Mouse (Mus musculus): ENCODE data around the gene Hadh. TPM values are rescaled to one million over a fixed set of nuclear protein-coding genes. Genes with fewer than 3 reads are reported as not detected.

Gene Hadh
- polyA plus RNA-seq, 2 experiments from 2014 or later, result 74.7 to 79.3 TPM

DNA sequence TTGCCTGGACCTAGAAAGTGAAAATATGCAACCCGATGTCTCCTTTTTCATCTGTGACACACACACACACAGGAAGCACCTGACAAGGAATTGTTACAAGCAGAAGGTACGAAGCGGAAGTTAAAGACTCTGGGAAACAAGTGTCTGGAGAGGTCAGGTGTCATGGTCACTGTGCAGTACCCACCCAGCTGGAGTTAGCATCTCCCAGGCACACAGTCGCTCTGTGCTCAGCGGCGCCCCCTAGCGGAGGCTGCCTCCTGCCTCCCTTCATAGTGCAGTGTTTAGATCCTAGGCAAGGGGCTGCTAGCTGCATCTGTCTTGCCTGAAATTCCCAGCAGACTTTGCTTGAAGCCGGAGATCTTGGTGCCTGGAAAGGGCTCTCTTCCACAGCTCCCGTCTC, 57.1 kb downstream of the Hadh start:
- ATAC-seq, result peak; percentile 52

GRCm38 (mm10) chr3:131214060-131214658, 57.7 kb downstream of the Hadh start:
- ATAC-seq, result no peak

GRCm38 (mm10) chr3:131212200-131212599, 59.7 kb downstream of the Hadh start:
- ATAC-seq, result no peak

- peak; percentile 96 for ATAC-seq
Observed at GRCm38 (mm10) chr3:131208265-131208891, 63.5 kb downstream of the Hadh start.

- peak; percentile 5 for ATAC-seq
Observed at GRCm38 (mm10) chr3:131207846-131208245, 64.1 kb downstream of the Hadh start.

- no peak for ATAC-seq
Observed at GRCm38 (mm10) chr3:131202311-131202710, 69.6 kb downstream of the Hadh start.

GRCm38 (mm10) chr3:131199590-131200288, 72.2 kb downstream of the Hadh start:
- ATAC-seq, result peak; percentile 58

DNA sequence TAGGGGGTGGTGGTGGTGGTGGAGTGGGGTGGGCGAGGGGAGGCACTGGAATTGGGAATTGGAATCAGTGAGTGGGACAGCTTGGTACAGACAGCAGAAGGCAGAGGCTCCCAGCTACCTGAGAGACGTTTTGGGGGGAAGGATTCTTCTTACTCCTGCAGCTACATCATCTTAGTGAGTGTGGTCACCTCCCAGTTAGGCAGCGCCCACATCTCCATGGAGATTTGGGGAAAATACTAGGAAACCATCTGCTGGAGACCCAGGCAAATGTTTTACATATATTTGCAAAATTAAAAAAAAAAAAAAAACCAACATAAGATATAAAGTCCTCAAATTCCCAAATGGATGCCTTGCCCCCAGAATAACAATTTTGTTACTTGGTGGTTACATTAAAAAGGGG, 72.9 kb downstream of the Hadh start:
- ATAC-seq, result no peak

- ATAC-seq, result no peak
Observed at GRCm38 (mm10) chr3:131196507-131197019, 75.3 kb downstream of the Hadh start.

GRCm38 (mm10) chr3:131196050-131196449, 75.9 kb downstream of the Hadh start:
- ATAC-seq, result no peak

DNA sequence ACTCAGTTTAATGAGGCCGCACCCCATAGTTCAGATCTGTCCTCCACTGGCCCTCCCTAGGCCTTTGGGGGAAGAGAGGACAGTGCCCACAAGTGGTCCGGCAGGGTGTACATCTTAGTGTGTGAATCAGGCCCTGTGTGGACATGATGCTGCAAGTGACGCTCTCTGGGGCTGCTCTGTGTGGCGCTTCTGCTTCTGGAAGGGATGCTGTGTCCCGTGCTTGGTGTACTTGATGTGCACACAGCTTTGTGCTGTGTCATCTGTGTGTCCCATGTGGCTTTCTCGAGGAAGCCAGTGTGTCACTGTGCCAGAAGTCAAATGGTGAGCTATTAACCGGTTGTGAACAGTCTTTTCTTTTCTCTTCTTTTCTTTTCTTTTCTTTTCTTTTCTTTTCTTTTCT, 80.4 kb downstream of the Hadh start:
- ATAC-seq, result no peak

- no peak for ATAC-seq
Observed at GRCm38 (mm10) chr3:131190671-131191367, 81.1 kb downstream of the Hadh start.

DNA sequence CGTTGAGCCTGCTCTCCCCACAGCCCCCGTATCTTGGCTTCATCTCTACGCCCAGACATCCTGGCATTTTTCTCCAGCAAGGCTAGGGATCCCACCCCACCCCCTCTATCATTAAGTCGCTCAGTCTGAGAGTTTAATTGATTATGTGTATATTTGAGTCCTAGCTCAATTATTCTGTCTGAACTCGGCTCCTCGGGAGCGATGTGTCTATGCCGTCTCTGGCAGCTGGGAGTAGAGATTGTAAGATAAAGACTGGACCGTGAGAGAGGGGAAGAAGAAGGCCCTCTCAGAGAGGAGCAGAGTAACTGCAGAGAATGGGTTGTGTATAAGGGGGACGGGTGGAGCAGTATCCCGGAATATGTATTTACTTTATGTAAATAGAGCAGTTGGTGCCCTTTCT, 81.7 kb downstream of the Hadh start:
- ATAC-seq, result no peak

- no peak for ATAC-seq
Observed at GRCm38 (mm10) chr3:131186193-131186592, 85.7 kb downstream of the Hadh start.

Other genes starting within 250 kb of the Hadh start
- gene Lef1, start 161.6 kb downstream of the Hadh start, polyA plus RNA-seq (2017; shearing (Covaris generic)), result 100 to 1,000 TPM; 175 to 182 TPM
- gene Cyp2u1, start 31.1 kb upstream of the Hadh start, polyA plus RNA-seq (2017; shearing (Covaris generic)), result 1 to 10 TPM in 1 of 2 experiments, under 1 TPM in 1; 0.98 to 1.0 TPM
- not detected for gene Sgms2, start 219.3 kb upstream of the Hadh start, polyA plus RNA-seq (2017; shearing (Covaris generic))

Measured in activated CD4-positive, CD25-positive, alpha-beta regulatory T cell, adult 4 months (primary cell).